Mouse (Mus musculus) kidney, adult 2 months (tissue): ENCODE data around the gene Sgip1. TPM values are rescaled to one million over a fixed set of nuclear protein-coding genes. Genes with fewer than 3 reads are reported as not detected.

Source experiments
- DNase-seq: peaks from one replicate; pipeline ENCODE4 v3.0.0; 2021
- H3K27ac ChIP-seq: fragments of 200-500 bp; 2 replicates; pipeline ENCODE4 v1.5.1; 2012; ENCODE audit warnings: low read depth, low read length, control low read depth, inconsistent platforms; ENCODE audit not compliant: insufficient read depth
- H3K27me3 ChIP-seq: fragments of 200-500 bp; replicated peaks from 2 replicates; pipeline ENCODE4 v1.6.1; 2012; ENCODE audit warnings: mild to moderate bottlenecking, moderate library complexity, low read length, inconsistent platforms; ENCODE audit not compliant: control insufficient read depth, insufficient read depth
- H3K36me3 ChIP-seq: fragments of 200-500 bp; 2 replicates; pipeline ENCODE4 v1.6.1; 2012; ENCODE audit warnings: mild to moderate bottlenecking, moderate library complexity, low read length, inconsistent platforms; ENCODE audit not compliant: control insufficient read depth, insufficient read depth
- H3K4me1 ChIP-seq: fragments of 200-500 bp; 2 replicates; pipeline ENCODE4 v1.6.1; 2011; ENCODE audit warnings: low read length; ENCODE audit not compliant: control insufficient read depth, insufficient read depth
- H3K4me3 ChIP-seq: fragments of 200-500 bp; 2 replicates; pipeline ENCODE4 v1.5.1; 2011; ENCODE audit warnings: mild to moderate bottlenecking, low read depth, low read length, control low read depth; ENCODE audit not compliant: insufficient read depth
- CTCF ChIP-seq: fragments of 200-500 bp; conservative IDR thresholded peaks from 2 replicates; pipeline ENCODE4 v1.5.1; 2011; ENCODE audit warnings: low read depth, mild to moderate bottlenecking, control low read depth, low read length, moderate library complexity, mixed read lengths; ENCODE audit not compliant: insufficient read depth, insufficient read length
- POLR2A ChIP-seq: fragments of 200-500 bp; IDR thresholded peaks from one replicate; pipeline ENCODE4 v1.6.1; 2011; ENCODE audit warnings: low read depth, low read length, control low read depth
- whole genome bisulfite sequencing: fragments of 180-500 bp; shearing (Covaris S2); methylation state at CpG from one replicate; pipeline ENCODE4 v1.1.7; 2018; 5-methylcytosine and 5-hydroxymethylcytosine counted together
- polyA plus RNA-seq: library from polyadenylated mRNA; depleted of rRNA; stranded (reverse); fragments of >200 nt; gene quantifications from 2 replicates; pipeline ENCODE4 v1.2.3, GENCODE M21; 2012

The Sgip1 gene
- polyA plus RNA-seq, 1 experiment: 1.1 TPM

- no peak overlapping the region for H3K27ac ChIP-seq
- DNase-seq: no peak
- 86% methylated on average over 8 of the region's 8 CpGs for WGBS
- no peaks in the 10 kb centered on the region; the same call in 1 of the 2 replicates for H3K27me3 ChIP-seq
- H3K36me3 ChIP-seq: no peaks in the 10 kb centered on the region
- TF ChIP-seq POLR2A (no peak), CTCF (no peak)
- no peaks in the 10 kb centered on the region for H3K4me1 ChIP-seq
- no peak overlapping the region for H3K4me3 ChIP-seq
These were observed 72.2 kb downstream of the Sgip1 start for GRCm38 (mm10) chr4:102813346-102813745.

- no peak for DNase-seq
- no peak for TF ChIP-seq POLR2A
- no peak for TF ChIP-seq CTCF
- 68% methylated on average over 4 of the region's 4 CpGs for WGBS
These were observed 80.7 kb downstream of the Sgip1 start for GRCm38 (mm10) chr4:102821786-102822185.

GRCm38 (mm10) chr4:102824494-102824893 lies 83.4 kb downstream of the Sgip1 start:
- Histone ChIP-seq H3K27ac (no peak overlapping the region), H3K36me3 (no peaks in the 10 kb centered on the region), H3K4me3 (no peak overlapping the region), H3K4me1 (no peaks in the 10 kb centered on the region), H3K27me3 (no peaks in the 10 kb centered on the region)
- DNase-seq: no peak
- no peak for TF ChIP-seq CTCF
- TF ChIP-seq POLR2A: no peak
- 74% methylated on average over 2 of the region's 2 CpGs for WGBS

More at GRCm38 (mm10) chr4:102821786-102822185, 80.7 kb downstream of the Sgip1 start:
- Histone ChIP-seq H3K36me3 (no peaks in the 10 kb centered on the region), H3K27me3 (no peaks in the 10 kb centered on the region), H3K4me1 (no peaks in the 10 kb centered on the region), H3K4me3 (no peak overlapping the region), H3K27ac (no peak overlapping the region)

- Histone ChIP-seq H3K4me1 (no peaks in the 10 kb centered on the region), H3K4me3 (no peak overlapping the region), H3K36me3 (no peaks in the 10 kb centered on the region), H3K27ac (no peak overlapping the region), H3K27me3 (no peaks in the 10 kb centered on the region)
- TF ChIP-seq POLR2A: no peak
- TF ChIP-seq CTCF: no peak
- 88% methylated on average over 2 of the region's 2 CpGs for WGBS
- no peak for DNase-seq
These were observed 85.1 kb downstream of the Sgip1 start for GRCm38 (mm10) chr4:102826159-102826558.

- TF ChIP-seq CTCF (no peak), POLR2A (no peak)
- 94% methylated on average over 2 of the region's 2 CpGs for WGBS
- H3K36me3 ChIP-seq: no peaks in the 10 kb centered on the region
- no peak overlapping the region for H3K4me3 ChIP-seq
- no peaks in the 10 kb centered on the region for H3K27me3 ChIP-seq
- H3K27ac ChIP-seq: no peak overlapping the region
- no peaks in the 10 kb centered on the region for H3K4me1 ChIP-seq
- DNase-seq: no peak
These were observed 87.4 kb downstream of the Sgip1 start for GRCm38 (mm10) chr4:102828518-102828917.

- H3K4me3 ChIP-seq: no peak overlapping the region
- DNase-seq: no peak
- H3K4me1 ChIP-seq: no peaks in the 10 kb centered on the region
- H3K27me3 ChIP-seq: no peaks in the 10 kb centered on the region
- H3K36me3 ChIP-seq: no peaks in the 10 kb centered on the region
- TF ChIP-seq CTCF (no peak), POLR2A (no peak)
- 88% methylated on average over 1 of the region's 1 CpGs for WGBS
- H3K27ac ChIP-seq: no peak overlapping the region
These were observed 92.1 kb downstream of the Sgip1 start for GRCm38 (mm10) chr4:102833191-102833590.

- no peak for DNase-seq
- Histone ChIP-seq H3K4me3 (no peak overlapping the region), H3K4me1 (no peaks in the 10 kb centered on the region), H3K36me3 (no peaks in the 10 kb centered on the region), H3K27me3 (no peaks in the 10 kb centered on the region), H3K27ac (no peak overlapping the region)
- 90% methylated on average over 2 of the region's 2 CpGs for WGBS
- TF ChIP-seq CTCF: no peak
- no peak for TF ChIP-seq POLR2A
These were observed 92.6 kb downstream of the Sgip1 start for GRCm38 (mm10) chr4:102833726-102834125.

- WGBS: 89% methylated on average over 1 of the region's 1 CpGs
- no peaks in the 10 kb centered on the region for H3K4me1 ChIP-seq
- DNase-seq: no peak
- TF ChIP-seq POLR2A (no peak), CTCF (no peak)
- no peak overlapping the region for H3K4me3 ChIP-seq
- no peaks in the 10 kb centered on the region for H3K36me3 ChIP-seq
- no peaks in the 10 kb centered on the region for H3K27me3 ChIP-seq
- H3K27ac ChIP-seq: no peak overlapping the region
These were observed 93.6 kb downstream of the Sgip1 start for GRCm38 (mm10) chr4:102834710-102835109.
